Mouse (Mus musculus) retina, postnatal 1 day (tissue): ENCODE data around the gene Cpm.
"Not testable (repeated sequence)": the region's sequence is repeated elsewhere in the genome, so short reads cannot be mapped to it uniquely, and the experiment has no call there.

Experiments used
- DNase-seq: peaks from one replicate; pipeline ENCODE4 v3.0.0-alpha.2; 2012

The Cpm gene

GRCm38 (mm10) chr10:117607051-117607803 is 22.1 kb upstream of the Cpm start:
- no peak for DNase-seq

GRCm38 (mm10) chr10:117607804-117608279 is 21.5 kb upstream of the Cpm start:
- no peak for DNase-seq

GRCm38 (mm10) chr10:117608487-117608886 is 20.8 kb upstream of the Cpm start:
- no peak for DNase-seq

- DNase-seq, result no peak
These were observed 20.1 kb upstream of the Cpm start for GRCm38 (mm10) chr10:117608988-117609809.

- DNase-seq, result no peak
These were observed 19.6 kb upstream of the Cpm start for GRCm38 (mm10) chr10:117609810-117610090.

GRCm38 (mm10) chr10:117610160-117610764 is 19.0 kb upstream of the Cpm start:
- no peak for DNase-seq

- no peak for DNase-seq
These were observed 18.4 kb upstream of the Cpm start for GRCm38 (mm10) chr10:117610794-117611384.

- DNase-seq, result no peak
These were observed 17.8 kb upstream of the Cpm start for GRCm38 (mm10) chr10:117611503-117611902.

- no peak for DNase-seq
These were observed 17.3 kb upstream of the Cpm start for GRCm38 (mm10) chr10:117611976-117612375.

GRCm38 (mm10) chr10:117612621-117613584 is 16.4 kb upstream of the Cpm start:
- no peak for DNase-seq

- DNase-seq, result no peak
These were observed 15.3 kb upstream of the Cpm start for GRCm38 (mm10) chr10:117613960-117614359.

GRCm38 (mm10) chr10:117614387-117614786 is 14.9 kb upstream of the Cpm start:
- no peak for DNase-seq

- no peak for DNase-seq
These were observed 14.1 kb upstream of the Cpm start for GRCm38 (mm10) chr10:117615239-117615638.

- DNase-seq, result no peak
These were observed 13.6 kb upstream of the Cpm start for GRCm38 (mm10) chr10:117615746-117616145.

GRCm38 (mm10) chr10:117616191-117616680 is 13.1 kb upstream of the Cpm start:
- no peak for DNase-seq

- DNase-seq, result not testable (repeated sequence)
These were observed 12.5 kb upstream of the Cpm start for GRCm38 (mm10) chr10:117616765-117617164.

- DNase-seq, result no peak
These were observed 11.5 kb upstream of the Cpm start for GRCm38 (mm10) chr10:117617568-117618345.

GRCm38 (mm10) chr10:117619041-117619861 is 10.0 kb upstream of the Cpm start:
- no peak for DNase-seq

GRCm38 (mm10) chr10:117619862-117620179 is 9.5 kb upstream of the Cpm start:
- no peak for DNase-seq

GRCm38 (mm10) chr10:117620530-117620929 is 8.8 kb upstream of the Cpm start:
- no peak for DNase-seq
